Comparison of ENCODE assay signal across 8 mouse cellular contexts in genomic region chr1:172502145-172503110, GRCm38 (mm10). TPM values are rescaled to one million over a fixed set of nuclear protein-coding genes. Genes with fewer than 3 reads are reported as not detected.
DNase-seq lines count a peak whose midpoint lies in the region; ATAC-seq and TF ChIP-seq lines count a peak whose summit lies in the region.

No protein-coding gene starts in this region.

- H3K9me3 ChIP-seq in forebrain, embryonic 14.5 days (replicated peaks; ENCODE audit: control insufficient read depth, low read length), result no peaks in the 10 kb centered on the region
- H3K9me3 ChIP-seq in intestine, embryonic 15.5 days, result no peaks in the 10 kb centered on the region
- H3K9me3 ChIP-seq in liver, postnatal 0 days (ENCODE audit: low read length), result no peaks in the 10 kb centered on the region

- WGBS in forebrain, embryonic 14.5 days, result 44% methylated on average over 12 of the region's 13 CpGs
- whole genome bisulfite sequencing in intestine, embryonic 15.5 days, result 19% methylated on average over 13 of the region's 13 CpGs
- 17% methylated on average over 12 of the region's 13 CpGs for WGBS in liver, postnatal 0 days (ENCODE audit: insufficient replicate concordance)

- peak overlapping the region; percentile 34; the same call in 1 of the 2 replicates for H3K4me2 ChIP-seq in forebrain, embryonic 14.5 days (ENCODE audit: low read length)
- H3K4me2 ChIP-seq in intestine, embryonic 15.5 days (replicated peaks), result peak overlapping the region; percentile 73
- peak overlapping the region; percentile 78 for H3K4me2 ChIP-seq in liver, postnatal 0 days (ENCODE audit: low read depth, low read length)

- no peak for ATAC-seq in forebrain, embryonic 14.5 days
- ATAC-seq in intestine, embryonic 15.5 days, result peak; percentile 12
- no peak for ATAC-seq in liver, postnatal 0 days

- peak; percentile 35 for DNase-seq in embryo, embryonic 11 days
- no peak for DNase-seq in embryo, embryonic 9.5 days (ENCODE audit: extremely low spot score)
- no peak for DNase-seq in forebrain, embryonic 14.5 days (ENCODE audit: low spot score)
- DNase-seq in liver, postnatal 0 days, result peak; percentile 49
- peak; percentile 46 for DNase-seq in thymus, postnatal 14 days
- DNase-seq in cerebellum, adult 11 months, result no peak
- DNase-seq in adrenal gland, postnatal 14 days, result no peak

- no peak for TF ChIP-seq EP300 in liver, postnatal 0 days (IDR thresholded peaks at IDR 0.05; ENCODE audit: low read depth)

- no peak overlapping the region for H3K4me3 ChIP-seq in forebrain, embryonic 14.5 days (ENCODE audit: low read depth, low read length)
- H3K4me3 ChIP-seq in intestine, embryonic 15.5 days (replicated peaks), result peak overlapping the region; percentile 73
- peak overlapping the region; percentile 77 for H3K4me3 ChIP-seq in liver, postnatal 0 days (ENCODE audit: low read depth, low read length)

- peaks cover 27% of the 10 kb centered on the region for H3K4me1 ChIP-seq in forebrain, embryonic 14.5 days (ENCODE audit: control insufficient read depth, insufficient read depth, low read length)
- peaks cover 48% of the 10 kb centered on the region for H3K4me1 ChIP-seq in intestine, embryonic 15.5 days (replicated peaks)
- peaks cover 29% of the 10 kb centered on the region for H3K4me1 ChIP-seq in liver, postnatal 0 days (ENCODE audit: insufficient read depth)

- no peak for TF ChIP-seq CTCF in liver, postnatal 0 days (IDR thresholded peaks at IDR 0.05; ENCODE audit: low read depth)

- H3K36me3 ChIP-seq in forebrain, embryonic 14.5 days (ENCODE audit: control insufficient read depth, insufficient read depth, low read length), result peaks cover 18% of the 10 kb centered on the region
- peaks cover 22% of the 10 kb centered on the region for H3K36me3 ChIP-seq in intestine, embryonic 15.5 days
- peaks cover 19% of the 10 kb centered on the region for H3K36me3 ChIP-seq in liver, postnatal 0 days (replicated peaks; ENCODE audit: insufficient read depth, low read length)

- H3K9ac ChIP-seq in forebrain, embryonic 14.5 days (ENCODE audit: low read length), result no peak overlapping the region
- H3K9ac ChIP-seq in intestine, embryonic 15.5 days, result peak overlapping the region; percentile 21
- H3K9ac ChIP-seq in liver, postnatal 0 days (replicated peaks), result peak overlapping the region; percentile 83

- peaks cover 21% of the 10 kb centered on the region; the same call in 1 of the 2 replicates for H3K27me3 ChIP-seq in forebrain, embryonic 14.5 days (replicated peaks; ENCODE audit: control insufficient read depth, insufficient read depth, low read length)
- no peaks in the 10 kb centered on the region for H3K27me3 ChIP-seq in intestine, embryonic 15.5 days (replicated peaks)
- H3K27me3 ChIP-seq in liver, postnatal 0 days (ENCODE audit: insufficient read depth, low read length), result no peaks in the 10 kb centered on the region

- H3K27ac ChIP-seq in forebrain, embryonic 14.5 days (ENCODE audit: low read depth, low read length), result no peak overlapping the region
- H3K27ac ChIP-seq in intestine, embryonic 15.5 days, result peak overlapping the region; percentile 89
- peak overlapping the region; percentile 93 for H3K27ac ChIP-seq in liver, postnatal 0 days (ENCODE audit: low read depth)

RNA-seq across cellular contexts. Expression of gene Tagln2, which starts 2.6 kb away (rescaled TPM):
- polyA plus RNA-seq in forebrain, embryonic 14.5 days (2014; fragmentation: Nextera tagmentation; extraction: Ambion mirVana), result 40.4 and 53.3 TPM in 2 replicates
- 388 and 395 TPM in 2 replicates for polyA plus RNA-seq in intestine, embryonic 15.5 days (2015; fragmentation: Nextera tagmentation; extraction: Ambion mirVana)
- polyA plus RNA-seq in liver, postnatal 0 days (2015; fragmentation: Nextera tagmentation; extraction: Ambion mirVana), result 104 and 105 TPM in 2 replicates
- 105 and 120 TPM in 2 replicates for total RNA-seq in adrenal gland, postnatal 14 days (2021)

RNA-seq across cellular contexts. Expression of gene Cfap45, which starts 18.2 kb away (rescaled TPM):
- 2.4 and 3.3 TPM in 2 replicates for polyA plus RNA-seq in forebrain, embryonic 14.5 days (2014; fragmentation: Nextera tagmentation; extraction: Ambion mirVana)
- 1.1 and 1.2 TPM in 2 replicates for polyA plus RNA-seq in intestine, embryonic 15.5 days (2015; fragmentation: Nextera tagmentation; extraction: Ambion mirVana)
- polyA plus RNA-seq in liver, postnatal 0 days (2015; fragmentation: Nextera tagmentation; extraction: Ambion mirVana), result 0.32 and 0.37 TPM in 2 replicates
- total RNA-seq in adrenal gland, postnatal 14 days (2021), result 0.22 and 1.0 TPM in 2 replicates

RNA-seq across cellular contexts. Expression of gene Igsf9, which starts 20.8 kb away (rescaled TPM):
- 23.5 and 37.8 TPM in 2 replicates for polyA plus RNA-seq in forebrain, embryonic 14.5 days (2014; fragmentation: Nextera tagmentation; extraction: Ambion mirVana)
- polyA plus RNA-seq in intestine, embryonic 15.5 days (2015; fragmentation: Nextera tagmentation; extraction: Ambion mirVana), result 68.7 and 77.8 TPM in 2 replicates
- 0.32 and 0.73 TPM in 2 replicates for polyA plus RNA-seq in liver, postnatal 0 days (2015; fragmentation: Nextera tagmentation; extraction: Ambion mirVana)
- 2.4 and 2.8 TPM in 2 replicates for total RNA-seq in adrenal gland, postnatal 14 days (2021)

RNA-seq across cellular contexts. Expression of gene Slamf9, which starts 27.3 kb away (rescaled TPM):
- 0.16 and 0.34 TPM in 2 replicates for polyA plus RNA-seq in forebrain, embryonic 14.5 days (2014; fragmentation: Nextera tagmentation; extraction: Ambion mirVana)
- polyA plus RNA-seq in intestine, embryonic 15.5 days (2015; fragmentation: Nextera tagmentation; extraction: Ambion mirVana), result 2.2 and 2.5 TPM in 2 replicates
- polyA plus RNA-seq in liver, postnatal 0 days (2015; fragmentation: Nextera tagmentation; extraction: Ambion mirVana), result 1.1 and 1.5 TPM in 2 replicates
- total RNA-seq in adrenal gland, postnatal 14 days (2021), result 1.2 and 1.6 TPM in 2 replicates

RNA-seq across cellular contexts. Expression of gene Vsig8, which starts 53.3 kb away (rescaled TPM):
- 0.11 and 0.28 TPM in 2 replicates for polyA plus RNA-seq in forebrain, embryonic 14.5 days (2014; fragmentation: Nextera tagmentation; extraction: Ambion mirVana)
- 0.28 and 0.43 TPM in 2 replicates for polyA plus RNA-seq in intestine, embryonic 15.5 days (2015; fragmentation: Nextera tagmentation; extraction: Ambion mirVana)
- polyA plus RNA-seq in liver, postnatal 0 days (2015; fragmentation: Nextera tagmentation; extraction: Ambion mirVana), result not detected in 2 replicates
- total RNA-seq in adrenal gland, postnatal 14 days (2021), result 0.41 TPM in 1 of 2 replicates, not detected in the other

Comparison
In these comparisons a context has a peak if more than half of its experiments do, and no peak if none do; other contexts are left out.
1. DNase-seq: peak in embryo, embryonic 11 days (single experiment), liver, postnatal 0 days (single experiment) and thymus, postnatal 14 days (single experiment); none in embryo, embryonic 9.5 days (single experiment), forebrain, embryonic 14.5 days (single experiment), cerebellum, adult 11 months (single experiment) and adrenal gland, postnatal 14 days (single experiment).
2. RNA of gene Igsf9, which starts 20.8 kb away (polyA plus RNA-seq): 68.7 to 77.8 TPM in intestine, embryonic 15.5 days and 23.5 to 37.8 TPM in forebrain, embryonic 14.5 days; 0.32 to 0.73 TPM in liver, postnatal 0 days; every median in the first group is over 10 times any median in the second.
3. Peak in every context shown above with its lines, with median percentiles within 50 percentile points of each other: H3K4me2 ChIP-seq.